Mouse (Mus musculus) forebrain, postnatal 0 days (tissue): Measurements from ENCODE around the gene Mars2. TPM values are rescaled to one million over a fixed set of nuclear protein-coding genes. Genes with fewer than 3 reads are reported as not detected.

Experiments
- ATAC-seq: fragments of 200-750 bp; cut with Nextera tagmentation; 2 replicates; pipeline ENCODE4 v1.8.0; 2017; ENCODE audit warnings: mild to moderate bottlenecking, moderate library complexity
- DNase-seq: peaks from one replicate; pipeline ENCODE4 v3.0.0-alpha.2; 2015
- H3K27ac ChIP-seq: fragments of 300-500 bp; sonication (generic); 2 replicates; pipeline ENCODE4 v1.5.1; 2014; ENCODE audit warnings: low read depth, mild to moderate bottlenecking, antibody characterized with exemption, low read length, moderate library complexity, mixed read lengths
- H3K27me3 ChIP-seq: fragments of 300-500 bp; sonication (generic); 2 replicates; pipeline ENCODE4 v1.6.1; 2014; ENCODE audit warnings: mild to moderate bottlenecking, low read length, mixed read lengths; ENCODE audit not compliant: insufficient read depth
- H3K36me3 ChIP-seq: fragments of 300-500 bp; sonication (generic); 2 replicates; pipeline ENCODE4 v1.6.1; 2014; ENCODE audit warnings: mild to moderate bottlenecking, moderate library complexity; ENCODE audit not compliant: insufficient read depth
- H3K4me1 ChIP-seq: fragments of 300-500 bp; sonication (generic); 2 replicates; pipeline ENCODE4 v1.6.1; 2014; ENCODE audit warnings: antibody characterized with exemption; ENCODE audit not compliant: insufficient read depth
- H3K4me2 ChIP-seq: fragments of 300-500 bp; sonication (generic); 2 replicates; pipeline ENCODE4 v1.6.1; 2014; ENCODE audit warnings: low read depth, mild to moderate bottlenecking, moderate library complexity
- H3K4me3 ChIP-seq: fragments of 300-500 bp; sonication (generic); 2 replicates; pipeline ENCODE4 v1.5.1; 2014; ENCODE audit warnings: low read depth, low read length, mixed read lengths
- H3K9ac ChIP-seq: fragments of 300-500 bp; sonication (generic); 2 replicates; pipeline ENCODE4 v1.6.1; 2014; ENCODE audit warnings: mild to moderate bottlenecking
- H3K9me3 ChIP-seq: fragments of 300-500 bp; sonication (generic); 2 replicates; pipeline ENCODE4 v1.6.1; 2016; ENCODE audit warnings: low read length
- CTCF ChIP-seq: sonication (generic); IDR thresholded peaks from 2 replicates; pipeline ENCODE4 v1.5.1; 2016; ENCODE audit warnings: antibody characterized with exemption, control low read depth, low read depth
- WGBS: fragments of 180-500 bp; shearing (Covaris S2); extraction: QIAGEN DNeasy Blood & Tissue Kit; methylation state at CpG from one replicate; pipeline ENCODE4 v1.1.7; 2014; 5-methylcytosine and 5-hydroxymethylcytosine counted together
- polyA plus RNA-seq: library from polyadenylated mRNA; unstranded; fragments of >200 nt; fragmentation: Nextera tagmentation; extraction: Ambion mirVana; gene quantifications from 2 replicates; pipeline ENCODE4 v1.2.1, GENCODE M21; 2015
- total RNA-seq: library from RNA; depleted of rRNA; stranded (reverse); fragments of >200 nt; gene quantifications from 2 replicates; pipeline ENCODE4 v1.2.3, GENCODE M21; 2014

Gene Mars2
- total and polyA plus RNA-seq, 2 experiments from 2014 or later, result 2.5 to 13.1 TPM

DNA sequence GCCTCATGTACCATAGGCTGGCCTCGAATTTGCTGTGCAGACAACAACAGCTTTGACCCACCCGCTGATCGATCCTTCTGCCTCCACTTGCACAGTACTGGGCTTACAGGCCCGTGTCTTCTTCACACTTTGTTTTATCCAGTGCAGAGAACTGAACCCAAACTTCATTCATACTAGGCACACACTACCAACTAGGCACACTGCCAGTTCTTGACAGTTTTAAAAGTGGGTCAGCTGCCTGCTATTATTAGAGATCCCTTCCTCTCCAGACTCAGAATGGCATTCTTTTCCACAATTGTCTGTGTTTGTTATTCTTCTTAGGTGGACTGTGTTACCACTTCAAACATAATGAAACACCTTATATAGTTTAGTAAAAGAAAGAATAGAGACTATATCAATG is 15.6 kb upstream of the Mars2 start:
- H3K36me3 ChIP-seq, result no peaks in the 10 kb centered on the region
- H3K4me1 ChIP-seq, result no peaks in the 10 kb centered on the region
- H3K9me3 ChIP-seq, result no peaks in the 10 kb centered on the region
- H3K4me2 ChIP-seq, result no peak overlapping the region
- no peak for ATAC-seq
- 47% methylated on average over 4 of the region's 4 CpGs for WGBS
- no peak overlapping the region for H3K27ac ChIP-seq
- H3K9ac ChIP-seq, result no peak overlapping the region
- no peaks in the 10 kb centered on the region for H3K27me3 ChIP-seq
- no peak for DNase-seq
- H3K4me3 ChIP-seq, result no peak overlapping the region
- TF ChIP-seq CTCF, result no peak

DNA sequence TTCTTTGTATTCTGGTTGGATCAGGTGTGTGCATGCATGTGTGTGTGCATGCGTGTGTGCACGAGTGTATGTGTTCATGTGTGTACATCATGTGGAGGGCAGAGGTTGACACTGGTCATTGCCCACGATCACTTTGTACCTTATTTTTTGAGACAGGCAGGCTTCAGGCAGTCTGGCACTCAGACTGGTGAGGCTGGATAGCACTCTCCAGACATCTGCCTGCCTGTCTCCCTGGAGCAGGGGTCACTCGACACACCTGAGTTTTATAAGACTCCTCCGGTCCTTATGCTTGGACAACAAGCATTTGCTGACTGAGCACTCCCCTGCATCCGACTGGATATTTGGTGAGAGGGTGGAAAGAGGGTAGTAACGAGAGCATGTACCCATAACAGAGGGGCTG is 14.0 kb upstream of the Mars2 start:
- H3K4me2 ChIP-seq, result no peak overlapping the region
- no peaks in the 10 kb centered on the region for H3K36me3 ChIP-seq
- 90% methylated on average over 7 of the region's 7 CpGs for WGBS
- no peak overlapping the region for H3K27ac ChIP-seq
- no peaks in the 10 kb centered on the region for H3K27me3 ChIP-seq
- no peak overlapping the region for H3K4me3 ChIP-seq
- DNase-seq (no peak), ATAC-seq (no peak)
- H3K4me1 ChIP-seq, result no peaks in the 10 kb centered on the region
- no peak overlapping the region for H3K9ac ChIP-seq
- no peaks in the 10 kb centered on the region for H3K9me3 ChIP-seq
- TF ChIP-seq CTCF, result no peak

DNA sequence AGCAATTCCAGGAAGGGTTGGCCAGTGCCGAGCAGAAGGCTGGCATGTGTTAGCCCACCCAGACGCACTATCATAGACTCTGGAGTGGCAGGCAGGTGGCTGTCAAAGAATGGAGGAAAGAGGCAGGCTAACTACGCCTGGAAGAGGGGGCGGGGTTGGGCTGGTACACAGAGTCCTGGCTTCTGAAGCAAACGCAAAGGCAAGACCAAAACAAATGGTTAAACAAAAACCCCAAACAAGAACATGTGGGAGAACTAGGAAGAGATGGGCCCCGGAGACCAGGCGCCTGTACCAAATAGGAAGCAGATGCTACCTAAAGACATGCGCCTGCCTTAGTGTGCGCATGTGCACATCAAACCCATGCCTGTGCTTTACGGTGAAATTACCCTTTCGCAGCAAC is 12.9 kb upstream of the Mars2 start:
- WGBS, result 39% methylated on average over 11 of the region's 11 CpGs
- no peaks in the 10 kb centered on the region for H3K36me3 ChIP-seq
- DNase-seq (peak; percentile 45), ATAC-seq (peak; percentile 82)
- H3K4me2 ChIP-seq, result peak overlapping the region; percentile 59
- 0 out of 2 replicates have a peak overlapping the region, but pooled peaks have one; percentile 48 for H3K9ac ChIP-seq
- no peaks in the 10 kb centered on the region for H3K27me3 ChIP-seq
- H3K27ac ChIP-seq, result no peak overlapping the region
- no peaks in the 10 kb centered on the region for H3K9me3 ChIP-seq
- peak overlapping the region; percentile 37 for H3K4me3 ChIP-seq
- no peak for TF ChIP-seq CTCF
- no peaks in the 10 kb centered on the region for H3K4me1 ChIP-seq

DNA sequence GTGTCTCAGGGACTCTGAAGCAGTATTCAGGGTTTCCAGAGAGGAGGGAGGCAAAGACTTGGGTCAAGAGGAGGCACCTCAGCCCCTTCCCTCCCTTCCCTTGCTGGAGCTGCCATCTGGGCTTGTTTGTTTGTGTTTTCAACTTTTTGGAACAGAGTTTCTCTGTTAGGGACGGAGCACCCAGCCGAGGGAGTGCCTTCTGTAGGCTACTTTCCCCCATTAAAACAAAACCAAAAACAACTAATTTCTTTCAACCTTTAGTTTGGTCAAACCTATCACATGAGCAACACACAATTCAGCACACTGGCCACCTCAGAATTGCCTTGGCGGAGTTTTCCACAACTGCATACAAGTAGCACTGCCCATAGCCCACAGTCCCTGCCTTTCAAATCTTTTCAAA is 11.6 kb upstream of the Mars2 start:
- Histone ChIP-seq H3K27me3 (no peaks in the 10 kb centered on the region), H3K4me2 (peak overlapping the region; percentile 59), H3K9me3 (no peaks in the 10 kb centered on the region), H3K4me3 (peak overlapping the region; percentile 37), H3K36me3 (no peaks in the 10 kb centered on the region), H3K4me1 (no peaks in the 10 kb centered on the region), H3K27ac (0 out of 2 replicates have a peak overlapping the region, but pooled peaks have one; percentile 57), H3K9ac (peak overlapping the region; percentile 48; the same call in 1 of the 2 replicates)
- TF ChIP-seq CTCF, result no peak
- 17% methylated on average over 3 of the region's 3 CpGs for WGBS
- DNase-seq, result peak; percentile 33
- ATAC-seq, result peak; percentile 58

DNA sequence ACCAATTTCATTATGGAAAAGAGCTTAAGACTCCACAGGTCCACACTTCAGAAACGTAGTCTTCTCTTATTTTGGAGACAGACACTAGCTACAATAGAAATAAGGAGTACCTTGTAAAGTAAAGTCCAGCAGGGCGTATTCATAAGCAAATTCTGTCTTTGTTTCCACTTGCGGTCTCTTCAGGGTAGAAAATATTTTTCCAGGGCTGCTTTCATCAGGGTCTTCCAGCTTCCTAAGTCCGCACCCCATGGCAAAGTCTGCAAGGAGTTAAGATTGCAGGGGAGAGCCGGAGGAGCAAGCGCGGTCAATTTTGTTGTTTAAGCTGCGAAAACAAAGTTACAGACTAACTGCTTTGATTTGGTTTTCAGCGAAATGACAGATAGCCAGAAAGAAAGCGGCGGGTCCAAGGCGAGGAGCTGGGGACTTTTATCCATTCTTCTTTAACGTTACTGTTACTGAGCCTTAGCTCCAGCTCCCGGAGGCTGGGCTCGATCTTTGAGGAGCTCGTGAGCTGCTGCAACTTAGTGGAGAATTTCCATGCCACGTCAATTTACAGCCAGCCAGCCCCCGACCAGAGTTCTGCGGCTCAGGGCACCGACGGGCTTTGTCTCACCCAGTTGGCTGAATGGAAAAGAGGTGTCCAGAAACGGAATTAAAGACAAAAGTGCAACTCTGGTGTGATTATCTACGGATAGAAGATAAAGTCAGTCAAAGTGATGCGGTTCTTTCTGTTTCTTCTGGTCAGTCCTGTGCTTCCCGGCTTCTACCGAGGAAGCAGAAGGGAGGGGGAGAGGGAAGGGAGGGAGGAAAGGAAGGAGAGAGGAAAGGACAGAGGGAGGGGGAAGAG is 10.7 kb upstream of the Mars2 start, which contains the start of gene Rftn2:
Gene Rftn2 (minus strand): TSS at position 772 of the 847 bp plus-strand sequence.
- no peaks in the 10 kb centered on the region for H3K27me3 ChIP-seq
- no peaks in the 10 kb centered on the region for H3K36me3 ChIP-seq
- TF ChIP-seq CTCF, result no peak
- WGBS, result 2% methylated on average over 26 of the region's 26 CpGs
- H3K4me1 ChIP-seq, result no peaks in the 10 kb centered on the region
- H3K27ac ChIP-seq, result peak within 1 kb of the TSS; percentile 57
- peak within 1 kb of the TSS; percentile 37 for H3K4me3 ChIP-seq
- peak within 1 kb of the TSS; percentile 59 for H3K4me2 ChIP-seq
- ATAC-seq, result no peak
- DNase-seq, result peak; percentile 48
- H3K9me3 ChIP-seq, result no peaks in the 10 kb centered on the region
- peak within 1 kb of the TSS; percentile 48 for H3K9ac ChIP-seq

DNA sequence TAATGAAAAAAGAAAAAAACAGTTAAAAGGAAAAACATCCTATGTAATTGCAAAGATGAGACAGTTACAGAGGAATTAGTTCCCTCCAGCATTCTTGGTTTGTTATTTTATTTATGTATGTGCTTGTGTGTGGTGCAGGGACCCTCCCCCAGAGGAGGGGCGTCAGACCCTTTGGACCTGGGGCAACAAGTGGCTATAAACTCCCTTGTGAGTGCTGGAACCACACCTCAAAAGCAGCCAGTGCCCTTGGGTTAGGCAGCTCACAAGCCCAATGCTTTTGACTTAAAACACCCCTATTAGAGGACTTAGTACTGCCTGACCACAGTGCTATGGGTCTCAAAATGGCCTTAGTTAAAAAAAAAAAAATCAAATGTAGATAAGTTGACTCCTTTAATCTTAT is 9.6 kb upstream of the Mars2 start:
- WGBS, result 57% methylated on average over 1 of the region's 1 CpGs
- Histone ChIP-seq H3K27me3 (no peaks in the 10 kb centered on the region), H3K4me2 (no peak overlapping the region), H3K9ac (no peak overlapping the region), H3K4me1 (no peaks in the 10 kb centered on the region), H3K36me3 (no peaks in the 10 kb centered on the region), H3K4me3 (no peak overlapping the region), H3K9me3 (no peaks in the 10 kb centered on the region), H3K27ac (no peak overlapping the region)
- DNase-seq (no peak), ATAC-seq (no peak)
- no peak for TF ChIP-seq CTCF

DNA sequence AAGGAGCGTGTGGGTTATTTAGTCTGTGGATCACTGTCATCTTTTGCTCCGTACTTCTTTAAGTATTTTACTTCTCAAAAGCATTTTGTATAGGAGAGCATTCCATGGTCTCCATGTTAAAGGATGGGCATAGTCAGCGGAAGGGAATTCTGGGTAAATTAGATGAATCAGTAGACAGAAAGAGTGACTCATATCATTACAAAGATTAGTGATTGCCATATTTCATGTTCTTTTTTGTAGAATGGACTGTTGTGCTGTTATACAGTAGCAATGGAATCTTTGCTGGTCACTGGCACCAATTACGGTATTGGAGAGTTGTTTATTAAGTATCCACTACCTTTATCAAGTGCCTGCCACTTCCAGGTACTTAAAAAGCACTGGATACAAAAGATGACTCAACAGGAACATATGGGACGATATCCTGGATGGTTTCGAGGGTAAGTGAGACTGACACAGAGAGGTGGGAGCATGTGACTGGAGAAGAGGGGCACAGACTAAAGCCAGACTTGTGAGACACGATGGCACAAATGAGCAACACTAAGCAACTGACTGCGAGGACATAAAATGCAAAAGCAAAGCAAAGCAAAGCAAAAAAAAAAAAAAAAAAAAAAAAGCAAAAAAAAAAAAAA is 8.6 kb upstream of the Mars2 start:
- Histone ChIP-seq H3K9me3 (no peaks in the 10 kb centered on the region), H3K4me3 (no peak overlapping the region), H3K27ac (no peak overlapping the region), H3K4me2 (no peak overlapping the region), H3K9ac (no peak overlapping the region), H3K4me1 (no peaks in the 10 kb centered on the region), H3K27me3 (no peaks in the 10 kb centered on the region), H3K36me3 (no peaks in the 10 kb centered on the region)
- WGBS, result 89% methylated on average over 8 of the region's 8 CpGs
- TF ChIP-seq CTCF, result no peak
- DNase-seq (no peak), ATAC-seq (no peak)
